Mouse (Mus musculus) hindbrain, postnatal 0 days (tissue): ENCODE measurements around the gene Faim2. TPM values are rescaled to one million over a fixed set of nuclear protein-coding genes. Genes with fewer than 3 reads are reported as not detected.
A peak's percentile ranks its signal among the peaks of the same experiment; 100 is the strongest.

Experiments
- ATAC-seq: fragments of 200-750 bp; cut with Nextera tagmentation; 2 replicates; pipeline ENCODE4 v1.8.0; 2017; ENCODE audit warnings: mild to moderate bottlenecking, moderate TSS enrichment, moderate library complexity
- DNase-seq: peaks from one replicate; pipeline ENCODE4 v3.0.0-alpha.2; 2015; ENCODE audit warnings: low spot score
- H3K27ac ChIP-seq: fragments of 300-500 bp; sonication (generic); 2 replicates; pipeline ENCODE4 v1.5.1; 2014; ENCODE audit warnings: mild to moderate bottlenecking
- H3K27me3 ChIP-seq: fragments of 300-500 bp; sonication (generic); 2 replicates; pipeline ENCODE4 v1.6.1; 2014; ENCODE audit warnings: low read length, mixed read lengths; ENCODE audit not compliant: insufficient read depth
- H3K36me3 ChIP-seq: fragments of 300-500 bp; sonication (generic); 2 replicates; pipeline ENCODE4 v1.6.1; 2014; ENCODE audit warnings: low read length, mixed read lengths; ENCODE audit not compliant: insufficient read depth
- H3K4me1 ChIP-seq: fragments of 300-500 bp; sonication (generic); 2 replicates; pipeline ENCODE4 v1.6.1; 2014; ENCODE audit warnings: antibody characterized with exemption, low read length, mixed read lengths; ENCODE audit not compliant: insufficient read depth
- H3K4me2 ChIP-seq: fragments of 300-500 bp; sonication (generic); 2 replicates; pipeline ENCODE4 v1.6.1; 2014; ENCODE audit warnings: low read depth, mild to moderate bottlenecking, low read length, moderate library complexity, mixed read lengths
- H3K4me3 ChIP-seq: fragments of 300-500 bp; sonication (generic); 2 replicates; pipeline ENCODE4 v1.5.1; 2014; ENCODE audit warnings: low read length
- H3K9ac ChIP-seq: fragments of 300-500 bp; sonication (generic); replicated peaks from 2 replicates; pipeline ENCODE4 v1.6.1; 2014; ENCODE audit warnings: mild to moderate bottlenecking, low read length, moderate library complexity, mixed read lengths
- H3K9me3 ChIP-seq: fragments of 300-500 bp; sonication (generic); 2 replicates; pipeline ENCODE4 v1.6.1; 2016; ENCODE audit warnings: low read length, mixed read lengths
- CTCF ChIP-seq: IDR thresholded peaks from 2 replicates; pipeline ENCODE4 v1.5.1; 2016; ENCODE audit warnings: antibody characterized with exemption, control low read depth, low read depth
- whole genome bisulfite sequencing: fragments of 180-500 bp; shearing (Covaris S2); extraction: QIAGEN DNeasy Blood & Tissue Kit; methylation state at CpG from one replicate; pipeline ENCODE4 v1.1.7; 2014; 5-methylcytosine and 5-hydroxymethylcytosine counted together
- polyA plus RNA-seq: library from polyadenylated mRNA; unstranded; fragments of >200 nt; fragmentation: Nextera tagmentation; extraction: Ambion mirVana; gene quantifications from 2 replicates; pipeline ENCODE4 v1.2.1, GENCODE M21; 2015
- total RNA-seq: library from RNA; depleted of rRNA; stranded (reverse); fragments of >200 nt; gene quantifications from 2 replicates; pipeline ENCODE4 v1.2.3, GENCODE M21; 2014; rRNA removed

Faim2 gene
- 30.5 and 33.4 TPM in 2 replicates for total RNA-seq
- 54.6 and 57.9 TPM in 2 replicates for polyA plus RNA-seq

GRCm38 (mm10) chr15:99527629-99528353 is at the start of gene Faim2:
Gene Faim2, minus strand, starts transcription at chr15:99528165.
- H3K4me2 ChIP-seq: peak within 1 kb of the TSS; percentile 52
- H3K27ac ChIP-seq: peak within 1 kb of the TSS; percentile 86
- peak; percentile 82 for DNase-seq
- peak within 1 kb of the TSS; percentile 50 for H3K9ac ChIP-seq
- no peaks in the 10 kb centered on the region for H3K9me3 ChIP-seq
- H3K36me3 ChIP-seq: no peaks in the 10 kb centered on the region
- TF ChIP-seq CTCF: peak; percentile 52
- H3K4me3 ChIP-seq: peak within 1 kb of the TSS; percentile 26
- ATAC-seq: peak; percentile 83
- no peaks in the 10 kb centered on the region for H3K27me3 ChIP-seq
- H3K4me1 ChIP-seq: 0 out of 2 replicates have a peak, but pooled peaks cover 12% of the 10 kb centered on the region
- 10% methylated on average over 22 of the region's 27 CpGs for WGBS

GRCm38 (mm10) chr15:99569123-99569522 is 41.2 kb upstream of the Faim2 start:
- Histone ChIP-seq H3K4me2 (no peak overlapping the region), H3K27ac (no peak overlapping the region), H3K9ac (no peak overlapping the region), H3K4me3 (no peak overlapping the region), H3K9me3 (no peaks in the 10 kb centered on the region), H3K4me1 (no peaks in the 10 kb centered on the region), H3K27me3 (no peaks in the 10 kb centered on the region), H3K36me3 (no peaks in the 10 kb centered on the region)
- no peak for ATAC-seq
- 69% methylated on average over 10 of the region's 10 CpGs for WGBS
- TF ChIP-seq CTCF: no peak
- DNase-seq: no peak

GRCm38 (mm10) chr15:99568682-99569081 is 40.7 kb upstream of the Faim2 start:
- DNase-seq: no peak
- H3K4me1 ChIP-seq: no peaks in the 10 kb centered on the region
- 49% methylated on average over 6 of the region's 6 CpGs for WGBS
- H3K9me3 ChIP-seq: no peaks in the 10 kb centered on the region
- H3K4me2 ChIP-seq: no peak overlapping the region
- ATAC-seq: no peak
- no peaks in the 10 kb centered on the region for H3K27me3 ChIP-seq
- H3K36me3 ChIP-seq: no peaks in the 10 kb centered on the region
- no peak overlapping the region for H3K27ac ChIP-seq
- H3K9ac ChIP-seq: no peak overlapping the region
- no peak for TF ChIP-seq CTCF
- H3K4me3 ChIP-seq: no peak overlapping the region

GRCm38 (mm10) chr15:99567371-99567770 is 39.4 kb upstream of the Faim2 start:
- Histone ChIP-seq H3K9me3 (no peaks in the 10 kb centered on the region), H3K4me3 (no peak overlapping the region), H3K36me3 (no peaks in the 10 kb centered on the region), H3K27me3 (no peaks in the 10 kb centered on the region), H3K9ac (no peak overlapping the region), H3K4me1 (no peaks in the 10 kb centered on the region), H3K27ac (no peak overlapping the region), H3K4me2 (no peak overlapping the region)
- no peak for TF ChIP-seq CTCF
- DNase-seq (no peak), ATAC-seq (no peak)
- WGBS: 52% methylated on average over 4 of the region's 4 CpGs

- no peak overlapping the region for H3K9ac ChIP-seq
Measured at GRCm38 (mm10) chr15:99560246-99560645, 32.3 kb upstream of the Faim2 start.

GRCm38 (mm10) chr15:99558947-99559346 is 31.0 kb upstream of the Faim2 start:
- Histone ChIP-seq H3K9ac (no peak overlapping the region), H3K4me2 (no peak overlapping the region), H3K27me3 (no peaks in the 10 kb centered on the region), H3K9me3 (no peaks in the 10 kb centered on the region), H3K27ac (no peak overlapping the region), H3K36me3 (no peaks in the 10 kb centered on the region), H3K4me3 (no peak overlapping the region), H3K4me1 (no peaks in the 10 kb centered on the region)
- ATAC-seq (no peak), DNase-seq (no peak)
- peak; percentile 20; the same call in 1 of the 2 replicates for TF ChIP-seq CTCF
- WGBS: 86% methylated on average over 1 of the region's 1 CpGs

More at GRCm38 (mm10) chr15:99560246-99560645, 32.3 kb upstream of the Faim2 start:
- DNase-seq (no peak), ATAC-seq (no peak)
- Histone ChIP-seq H3K9me3 (no peaks in the 10 kb centered on the region), H3K4me1 (no peaks in the 10 kb centered on the region), H3K4me3 (no peak overlapping the region), H3K27ac (no peak overlapping the region), H3K36me3 (no peaks in the 10 kb centered on the region), H3K27me3 (no peaks in the 10 kb centered on the region), H3K4me2 (no peak overlapping the region)
- 79% methylated on average over 10 of the region's 10 CpGs for WGBS
- no peak for TF ChIP-seq CTCF

- no peak for TF ChIP-seq CTCF
- no peaks in the 10 kb centered on the region for H3K27me3 ChIP-seq
- no peaks in the 10 kb centered on the region for H3K4me1 ChIP-seq
- H3K9ac ChIP-seq: no peak overlapping the region
- no peak for ATAC-seq
- no peaks in the 10 kb centered on the region for H3K9me3 ChIP-seq
- no peaks in the 10 kb centered on the region for H3K36me3 ChIP-seq
- H3K4me2 ChIP-seq: no peak overlapping the region
- 73% methylated on average over 6 of the region's 6 CpGs for WGBS
- H3K4me3 ChIP-seq: no peak overlapping the region
- DNase-seq: no peak
- H3K27ac ChIP-seq: no peak overlapping the region
Measured at GRCm38 (mm10) chr15:99553767-99554166, 25.8 kb upstream of the Faim2 start.
